Mouse (Mus musculus) kidney, postnatal 10 days (tissue): ENCODE measurements around the gene Defa17.
"Not testable (repeated sequence)": the region's sequence is repeated elsewhere in the genome, so short reads cannot be mapped to it uniquely, and the experiment has no call there.

Experiments
- DNase-seq: peaks from one replicate; pipeline ENCODE4 v3.0.0; 2021; ENCODE audit warnings: mixed read lengths

Gene Defa17

DNA sequence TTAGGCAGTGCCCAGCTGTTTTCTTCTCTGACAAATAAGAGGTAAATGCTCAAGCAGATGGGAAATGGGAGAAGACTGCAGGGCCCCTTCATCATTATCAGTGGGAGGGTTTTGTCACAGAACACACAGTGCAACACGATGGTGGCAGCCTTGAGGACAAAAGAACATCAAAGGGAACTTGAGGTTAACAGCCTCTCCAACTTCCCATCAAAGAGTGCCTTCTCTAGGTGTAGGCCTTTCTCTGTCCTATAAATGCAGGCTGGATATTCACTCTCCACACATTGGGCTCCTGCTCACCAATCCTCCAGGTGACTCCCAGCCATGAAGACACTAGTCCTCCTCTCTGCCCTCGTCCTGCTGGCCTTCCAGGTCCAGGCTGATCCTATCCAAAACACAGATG lies at the start of gene Defa17:
Gene Defa17 (plus strand): TSS at position 301 of the 400 bp plus-strand sequence.
- not testable (repeated sequence) for DNase-seq

DNA sequence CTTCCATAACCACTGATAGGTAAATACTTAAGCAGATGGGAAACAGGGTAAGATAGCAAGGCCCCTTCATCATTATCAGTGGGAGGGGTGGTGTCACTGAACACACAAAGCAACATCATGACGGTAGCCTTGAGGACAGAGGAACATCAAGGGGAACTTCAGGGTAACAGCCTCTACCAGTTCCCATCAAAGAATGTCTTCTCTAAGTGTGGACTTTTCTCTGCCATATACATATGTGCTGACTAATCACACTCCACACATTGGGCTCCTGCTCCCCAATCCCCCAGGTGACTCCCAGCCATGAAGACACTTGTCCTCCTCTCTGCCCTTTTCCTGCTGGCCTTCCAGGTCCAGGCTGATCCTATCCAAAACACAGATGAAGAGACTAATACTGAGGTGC lies 37.7 kb upstream of the Defa17 start, which contains the start of gene Defa26:
Gene Defa26 (plus strand): TSS at position 301 of the 400 bp plus-strand sequence.
- DNase-seq = not testable (repeated sequence)

DNA sequence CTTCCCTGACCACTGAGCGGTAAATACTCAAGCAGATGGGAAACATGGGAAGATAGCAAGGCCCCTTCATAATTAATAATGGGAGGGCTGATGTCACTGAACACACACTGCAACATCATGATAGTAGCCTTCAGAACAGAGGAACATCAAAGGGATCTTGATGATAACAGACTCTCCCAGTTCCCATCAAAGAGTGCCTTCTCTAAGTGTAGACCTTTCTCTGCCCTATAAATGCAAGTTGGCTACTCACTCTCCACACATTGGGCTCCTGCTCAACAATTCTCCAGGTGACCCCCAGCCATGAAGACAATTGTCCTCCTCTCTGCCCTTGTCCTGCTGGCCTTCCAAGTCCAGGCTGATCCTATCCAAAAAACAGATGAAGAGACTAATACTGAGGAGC lies 9.9 kb downstream of the Defa17 start, which contains the start of gene Defa34:
Gene Defa34 (plus strand): TSS at position 301 of the 400 bp plus-strand sequence.
- not testable (repeated sequence) for DNase-seq

DNA sequence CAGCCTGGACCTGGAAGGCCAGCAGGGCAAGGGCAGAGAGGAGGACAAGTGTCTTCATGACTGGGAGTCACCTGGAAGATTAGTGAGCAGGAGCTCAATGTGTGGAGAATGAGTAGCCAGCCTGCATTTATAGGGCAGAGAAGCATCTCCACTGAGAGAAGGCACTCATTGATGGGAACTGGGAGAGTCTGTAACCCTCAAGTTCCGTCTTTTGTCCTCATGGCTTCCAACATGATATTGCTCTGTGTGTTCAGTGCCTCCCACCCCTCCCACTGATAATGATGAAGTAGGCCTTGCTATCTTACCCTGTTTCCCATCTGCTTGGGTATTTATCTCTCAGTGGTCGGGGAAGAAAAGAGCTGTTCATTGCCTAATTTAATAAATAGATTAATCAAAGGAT lies 48.0 kb downstream of the Defa17 start, which contains the start of gene AY761184:
Gene AY761184 (minus strand): TSS at position 101 of the 400 bp plus-strand sequence.
- not testable (repeated sequence) for DNase-seq
